Mouse (Mus musculus): ENCODE data around the gene Hist1h3b. TPM values are rescaled to one million over a fixed set of nuclear protein-coding genes. Genes with fewer than 3 reads are reported as not detected.
"Not testable (repeated sequence)": the region's sequence is repeated elsewhere in the genome, so short reads cannot be mapped to it uniquely, and the experiment has no call there.

Hist1h3b gene
- total RNA-seq, 2 experiments from 2014 or later: 37.4 to 47.0 TPM

DNA sequence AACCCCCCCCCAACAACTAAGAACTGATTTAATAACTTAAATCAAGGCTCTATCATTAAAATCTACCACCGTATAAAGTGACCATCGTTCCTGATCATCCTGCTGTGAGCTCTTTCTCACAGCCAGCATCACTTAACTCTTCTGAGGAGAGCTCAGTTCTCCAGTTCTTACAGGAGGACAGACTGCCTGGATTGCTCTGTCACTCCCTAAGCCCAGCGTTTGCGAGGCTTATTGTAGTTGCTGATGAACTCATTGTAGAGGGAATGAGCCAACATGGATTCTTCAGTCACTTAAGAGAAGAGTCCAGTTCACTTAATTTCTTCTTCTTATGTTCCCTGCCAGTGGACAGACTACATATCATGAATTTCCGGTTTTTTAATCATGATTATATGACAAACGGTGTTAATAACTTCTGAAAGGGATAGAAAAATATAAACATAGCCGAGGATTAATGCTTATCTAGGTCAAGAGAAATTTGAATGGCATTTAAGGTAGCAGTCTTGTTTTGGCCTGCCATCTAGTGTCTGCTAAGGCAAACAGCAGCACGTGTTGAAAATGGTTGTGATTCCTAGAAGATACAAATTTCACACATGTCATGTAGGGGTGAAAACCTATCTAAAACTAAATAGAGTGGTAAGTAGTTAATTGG lies 19.8 kb upstream of the Hist1h3b start:
- DNase-seq (ENCODE audit: extremely low spot score in 1 of 2, low spot score in 2 of 2): no peak
- intact Hi-C loops (cut with DNase I): loop anchor here (1.0 to 10.0 kb wide), 2 partner anchors 31 to 1687 kb away; partner anchors contain the start of genes Hist1h2ag, Hist1h2bj and Hist1h4i

DNA sequence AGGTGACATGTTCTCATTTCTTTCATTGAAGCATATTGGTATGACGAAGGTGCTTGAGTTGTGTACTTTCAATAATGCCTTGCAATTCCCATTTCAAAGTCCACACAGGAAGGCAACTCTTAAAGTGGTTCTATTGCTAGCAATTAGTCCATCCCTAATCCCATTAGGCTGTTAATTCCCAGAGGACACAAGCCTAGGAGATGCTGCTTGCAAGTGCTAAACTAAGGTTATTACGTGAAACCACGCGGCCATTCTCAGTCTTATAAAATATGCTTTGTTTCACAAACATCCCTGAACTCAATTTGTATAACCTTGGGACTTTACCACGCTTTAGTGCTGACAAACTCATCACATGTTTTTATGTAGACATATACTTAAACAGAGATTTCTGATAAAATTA lies 15.0 kb upstream of the Hist1h3b start:
- intact Hi-C loops (cut with DNase I): loop anchor here (5.0 to 10.0 kb wide), 2 partner anchors 155 to 1692 kb away; partner anchors contain the start of genes Hist1h2ag, Hist1h2bj, Hist1h4d and Hist1h4i

DNA sequence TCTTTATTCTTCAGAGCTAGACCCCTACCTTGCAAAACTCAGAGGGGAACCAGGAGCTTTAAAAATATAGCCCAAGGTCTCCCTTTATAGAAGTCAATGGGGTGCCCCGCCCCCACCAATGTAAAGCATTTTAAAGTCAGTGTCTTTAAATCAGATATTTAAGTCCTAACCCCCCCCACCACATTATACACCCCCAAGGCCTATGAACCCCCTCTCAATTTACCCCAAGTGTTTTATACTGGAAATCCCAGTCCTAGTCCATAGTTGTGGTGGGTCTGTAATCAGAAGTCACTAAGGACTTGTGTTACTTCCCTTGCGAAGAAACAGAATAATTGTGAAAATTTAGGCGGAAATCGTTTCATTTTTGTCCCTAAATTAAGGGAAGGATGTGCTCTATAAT lies 14.0 kb upstream of the Hist1h3b start:
- intact Hi-C loops (cut with DNase I): loop anchor here (2.0 to 10.0 kb wide), 3 partner anchors 39 to 1693 kb away; partner anchors contain the start of genes Hist1h2ag, Hist1h2bj, Hist1h4c and Hist1h4d
- DNase-seq (ENCODE audit: extremely low spot score in 1 of 2, low spot score in 2 of 2): peak in 1 of 2 experiments; percentile 33

More for the DNA sequence above, 15.0 kb upstream of the Hist1h3b start:
- no peak for DNase-seq (ENCODE audit: extremely low spot score in 1 of 2, low spot score in 2 of 2)

GRCm38 (mm10) chr13:23738677-23739068 lies 13.4 kb upstream of the Hist1h3b start, which contains the start of gene Hist1h1c:
Hist1h1c (plus strand) TSS chr13:23738808.
- peak; percentile 84 to 94 for DNase-seq (ENCODE audit: extremely low spot score in 1 of 2, low spot score in 2 of 2)
- intact Hi-C loops (cut with DNase I): loop anchor here (2.0 to 10.0 kb wide), 3 partner anchors 40 to 1694 kb away; partner anchors contain the start of genes Hist1h2ag, Hist1h2bj, Hist1h4c and Hist1h4d

GRCm38 (mm10) chr13:23739069-23739921 lies 12.8 kb upstream of the Hist1h3b start:
- peak; percentile 94 to 96 for DNase-seq (ENCODE audit: extremely low spot score in 1 of 2, low spot score in 2 of 2)
- intact Hi-C loops (cut with DNase I): loop anchor here (2.0 to 10.0 kb wide), 3 partner anchors 40 to 1694 kb away; partner anchors contain the start of genes Hist1h2ag, Hist1h2bj, Hist1h4c and Hist1h4d

GRCm38 (mm10) chr13:23739922-23740252 lies 12.2 kb upstream of the Hist1h3b start:
- no peak for DNase-seq (ENCODE audit: extremely low spot score in 1 of 2, low spot score in 2 of 2)
- intact Hi-C loops (cut with DNase I): loop anchor here (2.0 to 10.0 kb wide), 3 partner anchors 41 to 1695 kb away; partner anchors contain the start of genes Hist1h2ag, Hist1h2bj, Hist1h4c and Hist1h4d

DNA sequence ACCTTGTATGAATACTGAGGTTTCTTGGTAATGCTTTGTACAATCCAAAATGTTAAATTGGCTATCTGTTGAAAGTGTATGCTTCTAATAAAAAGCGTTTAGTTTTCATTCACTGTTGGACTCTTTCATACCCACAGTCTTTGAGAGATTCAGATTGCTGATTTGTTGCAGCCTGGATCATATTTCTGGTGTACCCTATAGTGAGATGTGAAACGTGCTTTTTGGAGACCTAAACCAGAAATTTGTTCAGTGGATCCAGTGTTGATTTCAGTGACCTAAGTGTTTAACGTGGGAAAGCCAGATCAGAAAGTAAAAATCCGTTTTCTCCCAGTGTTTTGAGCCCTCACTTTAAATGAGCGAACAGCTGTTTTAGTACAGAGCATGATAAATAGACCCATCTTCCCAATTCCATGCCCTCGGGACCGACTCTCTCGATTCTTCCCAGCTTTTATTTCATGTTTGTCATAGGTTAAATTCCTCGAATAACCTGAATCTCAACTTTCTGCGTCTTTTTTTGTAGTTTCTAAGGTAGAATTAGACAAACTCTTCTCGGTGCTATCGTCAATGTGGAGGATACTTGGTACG lies 11.7 kb upstream of the Hist1h3b start:
- intact Hi-C loops (cut with DNase I): no loop called here
- DNase-seq (ENCODE audit: extremely low spot score in 1 of 2, low spot score in 2 of 2): no peak

GRCm38 (mm10) chr13:23740910-23741309 lies 11.2 kb upstream of the Hist1h3b start:
- intact Hi-C loops (cut with DNase I): no loop called here
- no peak for DNase-seq (ENCODE audit: extremely low spot score in 1 of 2, low spot score in 2 of 2)

DNA sequence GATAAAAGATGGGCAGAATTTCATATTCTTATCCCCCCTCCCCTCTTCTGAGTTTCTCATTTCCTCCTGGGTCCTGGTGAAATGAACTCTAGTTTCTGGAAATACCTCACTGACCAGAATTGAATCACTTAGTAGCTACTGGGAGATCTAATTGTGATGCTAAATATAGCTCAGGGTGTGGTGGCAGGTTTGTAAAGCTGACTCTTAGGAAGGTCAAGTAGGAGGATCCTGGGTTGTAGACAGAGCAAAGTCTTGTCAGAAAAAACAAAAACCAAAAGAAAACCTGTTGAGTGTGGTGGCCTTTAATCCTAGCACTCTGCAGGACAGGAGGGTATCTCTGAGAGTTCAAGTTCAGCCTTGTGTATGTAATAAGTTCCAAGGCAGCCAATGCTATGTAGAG lies 10.1 kb upstream of the Hist1h3b start:
- DNase-seq (ENCODE audit: extremely low spot score in 1 of 2, low spot score in 2 of 2): no peak
- intact Hi-C loops (cut with DNase I): no loop called here

DNA sequence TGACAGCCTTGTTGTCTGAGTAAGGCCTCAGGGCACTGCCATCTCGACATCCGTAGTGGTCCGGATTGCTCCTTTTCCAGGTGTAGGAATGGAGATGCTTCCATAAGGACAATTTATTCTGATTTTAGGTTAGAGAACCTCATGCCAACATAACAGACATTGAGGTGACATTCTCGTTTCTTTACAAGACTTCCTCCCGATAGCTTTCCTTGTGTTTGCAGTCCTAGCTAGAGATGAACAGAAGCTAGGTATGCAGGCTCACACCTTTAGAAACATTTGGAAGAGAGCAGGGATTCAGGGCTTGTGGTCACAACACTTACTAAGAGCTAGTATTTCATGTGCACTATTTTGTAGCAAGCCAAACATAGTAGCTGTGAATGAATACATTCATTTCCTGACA lies 8.9 kb upstream of the Hist1h3b start:
- intact Hi-C loops (cut with DNase I): no loop called here
- DNase-seq (ENCODE audit: extremely low spot score in 1 of 2, low spot score in 2 of 2): no peak

DNA sequence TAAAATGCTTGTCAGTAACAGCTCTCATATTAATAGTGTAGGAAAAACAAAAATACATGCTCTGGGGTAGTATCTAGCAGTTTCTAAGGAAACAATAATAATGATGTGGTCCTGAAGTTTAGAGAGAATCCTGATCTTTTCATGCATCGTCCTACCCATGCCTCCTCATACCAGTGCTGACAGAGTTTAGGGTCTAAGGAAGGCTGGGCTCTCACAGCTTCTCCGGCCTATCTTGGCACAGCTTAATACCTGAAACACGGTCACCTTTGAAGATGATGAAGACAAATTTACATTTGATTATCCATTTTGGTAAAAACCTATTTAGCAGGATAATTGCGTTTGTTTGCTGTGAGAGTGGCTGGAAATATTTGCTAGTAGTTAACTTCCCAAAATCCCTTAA lies 8.1 kb upstream of the Hist1h3b start:
- intact Hi-C loops (cut with DNase I): no loop called here
- no peak for DNase-seq (ENCODE audit: extremely low spot score in 1 of 2, low spot score in 2 of 2)

DNA sequence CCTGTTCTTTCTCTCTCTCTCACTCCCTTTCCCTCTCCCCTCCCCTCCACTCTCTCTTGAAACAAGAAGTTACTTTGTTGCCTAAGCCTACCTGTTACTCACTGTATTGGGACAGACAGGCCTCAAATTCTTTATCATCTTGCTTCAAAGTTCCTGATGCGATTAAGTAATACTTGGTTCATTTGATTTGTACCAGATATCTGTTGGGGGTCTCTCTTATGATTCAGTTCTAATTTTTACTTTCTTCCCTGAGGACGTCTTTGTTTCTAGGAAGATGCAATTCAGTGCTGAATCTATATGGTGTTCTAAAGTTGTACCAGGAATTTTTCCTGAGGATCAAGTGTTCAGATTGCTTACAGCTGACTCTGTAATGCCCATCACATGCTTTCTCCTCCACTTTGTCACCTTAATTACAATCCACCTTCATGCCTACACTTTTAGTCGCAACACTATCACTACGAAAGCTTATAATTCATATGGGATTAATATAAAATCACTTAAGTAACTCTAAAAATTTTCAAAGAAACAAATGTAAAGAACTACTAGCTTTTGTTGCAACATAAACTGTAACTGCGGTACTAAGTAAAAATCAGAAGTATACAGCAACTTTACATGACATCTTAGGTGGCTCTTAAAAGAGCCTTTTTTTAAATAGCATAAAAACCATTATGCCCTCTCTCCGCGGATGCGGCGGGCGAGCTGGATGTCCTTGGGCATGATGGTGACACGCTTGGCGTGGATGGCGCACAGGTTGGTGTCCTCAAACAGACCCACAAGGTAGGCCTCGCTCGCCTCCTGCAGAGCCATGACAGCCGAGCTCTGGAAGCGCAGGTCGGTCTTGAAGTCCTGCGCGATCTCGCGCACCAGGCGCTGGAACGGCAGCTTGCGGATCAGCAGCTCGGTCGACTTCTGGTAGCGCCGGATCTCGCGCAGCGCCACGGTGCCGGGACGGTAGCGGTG lies 7.4 kb upstream of the Hist1h3b start:
- intact Hi-C loops (cut with DNase I): no loop called here
- no peak for DNase-seq (ENCODE audit: extremely low spot score in 1 of 2, low spot score in 2 of 2)

GRCm38 (mm10) chr13:23745381-23746161 lies 6.5 kb upstream of the Hist1h3b start, which contains the start of gene Hist1h3c:
Hist1h3c (minus strand) TSS chr13:23745602.
- peak; percentile 88 to 92 for DNase-seq (ENCODE audit: extremely low spot score in 1 of 2, low spot score in 2 of 2)
- intact Hi-C loops (cut with DNase I): no loop called here

DNA sequence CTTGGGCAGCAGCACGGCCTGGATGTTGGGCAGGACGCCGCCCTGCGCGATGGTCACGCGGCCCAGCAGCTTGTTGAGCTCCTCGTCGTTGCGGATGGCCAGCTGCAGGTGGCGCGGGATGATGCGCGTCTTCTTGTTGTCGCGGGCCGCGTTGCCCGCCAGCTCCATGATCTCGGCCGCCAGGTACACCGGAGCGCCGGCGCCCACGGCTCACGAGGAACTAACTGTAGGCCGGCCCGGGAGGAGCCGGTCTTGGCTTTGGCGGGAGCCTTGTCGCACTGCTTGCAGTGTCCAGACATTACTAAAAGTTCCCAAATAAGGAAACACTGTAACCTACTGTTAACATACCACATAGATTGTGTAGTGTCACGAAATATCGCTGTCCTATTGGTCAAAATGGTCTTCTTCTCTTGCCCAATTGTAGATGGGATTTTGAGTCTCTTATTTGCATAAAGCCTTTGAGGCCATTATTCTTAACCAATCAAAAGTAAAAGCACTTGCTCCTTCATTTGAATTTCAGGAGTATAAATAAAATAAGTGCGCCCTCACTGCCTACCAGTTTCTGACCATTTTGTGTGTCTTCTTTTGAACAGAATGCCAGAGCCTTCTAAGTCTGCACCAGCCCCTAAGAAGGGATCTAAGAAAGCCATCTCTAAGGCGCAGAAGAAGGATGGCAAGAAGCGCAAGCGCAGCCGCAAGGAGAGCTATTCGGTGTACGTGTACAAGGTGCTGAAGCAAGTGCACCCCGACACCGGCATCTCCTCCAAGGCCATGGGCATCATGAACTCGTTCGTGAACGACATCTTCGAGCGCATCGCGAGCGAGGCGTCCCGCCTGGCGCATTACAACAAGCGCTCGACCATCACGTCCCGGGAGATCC lies 5.6 kb upstream of the Hist1h3b start, which contains the start of gene Hist1h2bb:
Gene Hist1h2bb, plus strand, starts transcription at position 534 of the 880 bp plus-strand sequence.
- DNase-seq (ENCODE audit: extremely low spot score in 1 of 2, low spot score in 2 of 2): peak; percentile 72 to 85
- intact Hi-C loops (cut with DNase I): not testable (repeated sequence)

DNA sequence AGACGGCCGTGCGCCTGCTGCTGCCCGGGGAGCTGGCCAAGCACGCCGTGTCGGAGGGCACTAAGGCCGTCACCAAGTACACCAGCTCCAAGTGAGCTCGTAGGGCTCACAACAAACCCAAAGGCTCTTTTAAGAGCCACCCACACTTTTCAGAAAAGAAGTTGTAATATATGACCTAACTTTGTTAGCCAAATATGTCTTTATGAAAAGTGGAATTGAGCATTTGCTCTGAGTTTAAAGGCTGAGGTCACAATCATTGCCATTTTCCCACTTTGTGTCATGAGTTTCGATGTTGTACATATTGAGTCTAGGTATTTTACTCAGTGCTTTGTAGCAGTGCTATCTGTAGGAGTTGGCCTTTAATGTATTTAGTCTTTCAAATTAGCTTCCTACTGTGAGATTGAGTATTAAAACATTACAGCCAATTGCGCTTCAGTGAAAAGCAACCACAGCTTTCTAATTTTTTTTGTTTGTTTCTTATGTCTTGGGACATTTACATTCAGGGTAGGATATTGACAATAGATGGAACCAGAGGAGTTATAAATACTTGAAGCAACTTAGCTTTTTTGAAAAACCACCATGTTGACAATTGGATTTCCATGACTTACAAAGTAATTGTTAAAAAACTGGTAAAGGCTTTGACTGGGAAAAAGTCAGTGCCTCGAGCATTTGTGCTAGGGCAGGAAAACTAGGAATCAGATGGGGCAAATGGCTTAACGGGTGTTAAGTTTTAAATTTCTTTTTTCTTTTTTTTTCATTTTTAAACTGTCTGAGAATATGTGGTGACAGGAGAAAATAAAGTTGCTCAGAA lies 4.8 kb upstream of the Hist1h3b start:
- intact Hi-C loops (cut with DNase I): no loop called here
- no peak for DNase-seq (ENCODE audit: extremely low spot score in 1 of 2, low spot score in 2 of 2)

Measured in left cerebral cortex, postnatal 10 days (tissue).